Mouse (Mus musculus) yolk sac, embryonic 10.5 days (tissue): ENCODE data around the gene Pcbp3.

ENCODE experiments used
- DNase-seq: peaks from one replicate; pipeline ENCODE4 v3.0.0-alpha.2; 2017; ENCODE audit warnings: low spot score

The Pcbp3 gene

GRCm38 (mm10) chr10:76846480-76846879, 115.2 kb downstream of the Pcbp3 start:
- no peak for DNase-seq

GRCm38 (mm10) chr10:76844901-76845300, 116.8 kb downstream of the Pcbp3 start:
- DNase-seq, result no peak

GRCm38 (mm10) chr10:76844365-76844764, 117.3 kb downstream of the Pcbp3 start:
- DNase-seq, result no peak

- no peak for DNase-seq
Observed at GRCm38 (mm10) chr10:76842087-76842486, 119.6 kb downstream of the Pcbp3 start.

- DNase-seq, result no peak
Observed at GRCm38 (mm10) chr10:76841220-76841619, 120.5 kb downstream of the Pcbp3 start.

GRCm38 (mm10) chr10:76840566-76840965, 121.1 kb downstream of the Pcbp3 start:
- peak; percentile 15 for DNase-seq

GRCm38 (mm10) chr10:76835497-76836357, 126.0 kb downstream of the Pcbp3 start:
- DNase-seq, result peak; percentile 52

GRCm38 (mm10) chr10:76832841-76833240, 128.8 kb downstream of the Pcbp3 start:
- DNase-seq, result no peak

- no peak for DNase-seq
Observed at GRCm38 (mm10) chr10:76831915-76832314, 129.8 kb downstream of the Pcbp3 start.

- no peak for DNase-seq
Observed at GRCm38 (mm10) chr10:76831151-76831550, 130.5 kb downstream of the Pcbp3 start.

GRCm38 (mm10) chr10:76828936-76829335, 132.8 kb downstream of the Pcbp3 start:
- no peak for DNase-seq

GRCm38 (mm10) chr10:76822698-76823097, 139.0 kb downstream of the Pcbp3 start:
- no peak for DNase-seq

GRCm38 (mm10) chr10:76819321-76819720, 142.4 kb downstream of the Pcbp3 start:
- DNase-seq, result peak; percentile 43

GRCm38 (mm10) chr10:76818337-76818736, 143.3 kb downstream of the Pcbp3 start:
- no peak for DNase-seq

GRCm38 (mm10) chr10:76816930-76817329, 144.8 kb downstream of the Pcbp3 start:
- DNase-seq, result no peak

GRCm38 (mm10) chr10:76816436-76816835, 145.3 kb downstream of the Pcbp3 start:
- no peak for DNase-seq

- DNase-seq, result no peak
Observed at GRCm38 (mm10) chr10:76815481-76815880, 146.2 kb downstream of the Pcbp3 start.

GRCm38 (mm10) chr10:76814811-76815210, 146.9 kb downstream of the Pcbp3 start:
- no peak for DNase-seq

- DNase-seq, result no peak
Observed at GRCm38 (mm10) chr10:76809916-76810660, 151.6 kb downstream of the Pcbp3 start.

- no peak for DNase-seq
Observed at GRCm38 (mm10) chr10:76809439-76809838, 152.2 kb downstream of the Pcbp3 start.

GRCm38 (mm10) chr10:76808446-76809400, 153.0 kb downstream of the Pcbp3 start:
- DNase-seq, result no peak

- DNase-seq, result no peak
Observed at GRCm38 (mm10) chr10:76802500-76802885, 159.2 kb downstream of the Pcbp3 start.
